In genomic region chr2:52763040-52763736, GRCm38 (mm10) we compare ENCODE assay signal across 8 mouse cellular contexts. TPM values are rescaled to one million over a fixed set of nuclear protein-coding genes. Genes with fewer than 3 reads are reported as not detected.
A peak's percentile ranks its signal among the peaks of the same experiment; 100 is the strongest.
DNase-seq lines count a peak whose midpoint lies in the region; ATAC-seq lines count a peak whose summit lies in the region.

No protein-coding gene starts in this region.

- no peaks in the 10 kb centered on the region for H3K36me3 ChIP-seq in hindbrain, embryonic 16.5 days (ENCODE audit: control insufficient read depth, insufficient read depth, low read length)
- no peaks in the 10 kb centered on the region for H3K36me3 ChIP-seq in macrophage (ENCODE audit: inconsistent target)

- DNase-seq in Muller cell, postnatal 12 days (ENCODE audit: inconsistent ontology term) = peak; percentile 62
- DNase-seq in cerebellum, postnatal 14 days = peak; percentile 89 to 93
- DNase-seq in gastrocnemius, adult 18-20 months (ENCODE audit: low spot score) = peak; percentile 80
- peak; percentile 78 to 88 for DNase-seq in left cerebral cortex, adult 18-20 months (ENCODE audit: low spot score in 2 of 2)
- DNase-seq in right cerebral cortex, adult 18-20 months = peak; percentile 72
- DNase-seq in urinary bladder, adult 2 months (ENCODE audit: low spot score) = peak; percentile 58

- peak overlapping the region; percentile 28; the same call in 1 of the 2 replicates for H3K4me3 ChIP-seq in hindbrain, embryonic 16.5 days (ENCODE audit: low read length)
- peak overlapping the region; percentile 2; the same call in 1 of the 2 replicates for H3K4me3 ChIP-seq in macrophage (ENCODE audit: inconsistent target)

- H3K4me2 ChIP-seq in hindbrain, embryonic 16.5 days (ENCODE audit: low read length) = peak overlapping the region; percentile 52

- no peaks in the 10 kb centered on the region for H3K27me3 ChIP-seq in hindbrain, embryonic 16.5 days (replicated peaks; ENCODE audit: control insufficient read depth, insufficient read depth, low read length)

- no peaks in the 10 kb centered on the region for H3K9me3 ChIP-seq in hindbrain, embryonic 16.5 days (ENCODE audit: control insufficient read depth, low read length)

- no peak overlapping the region for H3K27ac ChIP-seq in hindbrain, embryonic 16.5 days (ENCODE audit: low read depth, low read length)
- H3K27ac ChIP-seq in macrophage = no peak overlapping the region

- peak; percentile 86 for ATAC-seq in hindbrain, embryonic 16.5 days

- 16% methylated on average over 12 of the region's 12 CpGs for WGBS in hindbrain, embryonic 16.5 days
- 5% methylated on average over 12 of the region's 12 CpGs for WGBS in macrophage (ENCODE audit: missing documents)

- no peak overlapping the region for H3K9ac ChIP-seq in hindbrain, embryonic 16.5 days (ENCODE audit: low read depth, low read length)

- H3K4me1 ChIP-seq in hindbrain, embryonic 16.5 days (ENCODE audit: control insufficient read depth, insufficient read depth, low read depth, low read length) = no peaks in the 10 kb centered on the region

- no peaks in the 10 kb centered on the region for H3K79me2 ChIP-seq in macrophage (ENCODE audit: inconsistent target)

RNA-seq across cellular contexts. Expression of gene Stam2, which starts 21.1 kb away (rescaled TPM):
- total RNA-seq in gastrocnemius, adult 18-20 months (2021) = 10 to 100 TPM in 1 of 2 experiments, 1 to 10 TPM in 1; 9.7 to 10.8 TPM
- 35.8 and 39.0 TPM in 2 replicates for polyA plus RNA-seq in hindbrain, embryonic 16.5 days (2015; fragmentation: Nextera tagmentation; extraction: Ambion mirVana)
- 10 to 100 TPM; 24.5 to 25.8 TPM for total RNA-seq in left cerebral cortex, adult 18-20 months (2021)
- total RNA-seq in macrophage (2018; cell fraction: chromatin; rRNA removed) = 100 to 1,000 TPM in 6 of 26 experiments, 10 to 100 TPM in 20; 59.7 to 139 (median 88.7) TPM
- 10 to 100 TPM; 30.7 to 51.6 (median 38.9) TPM for total RNA-seq in macrophage (2018; cell fraction: cytosol; rRNA removed)
- total RNA-seq in macrophage (2018; cell fraction: nucleus; rRNA removed) = 10 to 100 TPM; 38.3 to 78.1 (median 56.0) TPM
- 21.2 to 35.6 TPM (median 27.3 TPM) in 3 replicates for polyA plus RNA-seq in macrophage (2018)
- polyA plus RNA-seq in urinary bladder, adult 2 months (2012; rRNA removed) = 17.5 and 18.9 TPM in 2 replicates
